Mouse (Mus musculus) limb, embryonic 10.5 days (tissue): ENCODE results near the gene Pik3r6. TPM values are rescaled to one million over a fixed set of nuclear protein-coding genes. Genes with fewer than 3 reads are reported as not detected.

Experiments used
- DNase-seq: peaks from one replicate; pipeline ENCODE4 v3.0.0-alpha.2; 2017; ENCODE audit warnings: low spot score
- H3K27ac ChIP-seq: fragments of 300-500 bp; sonication (generic); 2 replicates; pipeline ENCODE4 v1.5.1; 2016; ENCODE audit warnings: mild to moderate bottlenecking
- H3K27me3 ChIP-seq: fragments of 300-500 bp; sonication (generic); 2 replicates; pipeline ENCODE4 v1.6.1; 2016; ENCODE audit warnings: low read depth, mild to moderate bottlenecking; ENCODE audit not compliant: poor library complexity, severe bottlenecking
- H3K36me3 ChIP-seq: fragments of 300-500 bp; sonication (generic); 2 replicates; pipeline ENCODE4 v1.6.1; 2016; ENCODE audit warnings: mild to moderate bottlenecking, moderate library complexity
- H3K4me1 ChIP-seq: fragments of 300-500 bp; sonication (generic); 2 replicates; pipeline ENCODE4 v1.6.1; 2016
- H3K4me3 ChIP-seq: fragments of 300-500 bp; sonication (generic); 2 replicates; pipeline ENCODE4 v1.5.1; 2016; ENCODE audit warnings: mild to moderate bottlenecking, moderate library complexity
- H3K9me3 ChIP-seq: fragments of 300-500 bp; sonication (generic); replicated peaks from 2 replicates; pipeline ENCODE4 v1.6.1; 2016; ENCODE audit warnings: mild to moderate bottlenecking
- WGBS: fragments of 180-500 bp; shearing (Covaris S2); methylation state at CpG from one replicate; pipeline ENCODE4 v1.1.7; 2016; 5-methylcytosine and 5-hydroxymethylcytosine counted together
- polyA plus RNA-seq: library from polyadenylated mRNA; unstranded; fragments of >200 nt; fragmentation: Nextera tagmentation; extraction: Ambion mirVana; gene quantifications from 2 replicates; pipeline ENCODE4 v1.2.1, GENCODE M21; 2016

The Pik3r6 gene
- polyA plus RNA-seq, 1 experiment from 2014 or later: 2.7 TPM

GRCm38 (mm10) chr11:68520439-68520838 lies 17.6 kb downstream of the Pik3r6 start:
- Histone ChIP-seq H3K27ac (no peak overlapping the region), H3K4me3 (no peak overlapping the region), H3K36me3 (no peaks in the 10 kb centered on the region), H3K4me1 (no peaks in the 10 kb centered on the region; the same call in 1 of the 2 replicates), H3K9me3 (no peaks in the 10 kb centered on the region), H3K27me3 (no peaks in the 10 kb centered on the region)
- DNase-seq: no peak
- WGBS: 88% methylated on average over 2 of the region's 2 CpGs

DNA sequence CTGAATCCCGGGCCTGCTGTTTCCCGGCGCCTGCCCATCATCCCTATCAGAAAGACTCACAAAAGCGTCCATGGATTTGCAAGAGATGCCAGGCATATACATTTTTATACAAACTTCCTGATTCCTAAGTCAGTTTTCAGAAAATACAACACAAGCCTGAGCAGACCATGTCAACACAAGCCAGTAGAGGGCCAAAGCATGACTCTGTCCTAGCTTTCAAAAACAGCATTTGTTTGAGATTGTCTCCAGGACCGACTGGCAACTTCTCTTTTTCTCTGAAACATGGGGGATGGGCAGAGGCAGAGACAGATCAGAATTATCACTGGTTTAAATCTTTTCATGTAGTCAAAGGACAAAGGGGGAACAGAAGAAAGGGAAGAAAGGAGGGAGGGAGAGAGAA lies 18.5 kb downstream of the Pik3r6 start:
- no peaks in the 10 kb centered on the region; the same call in 1 of the 2 replicates for H3K4me1 ChIP-seq
- no peaks in the 10 kb centered on the region for H3K9me3 ChIP-seq
- WGBS: 85% methylated on average over 5 of the region's 5 CpGs
- H3K27me3 ChIP-seq: no peaks in the 10 kb centered on the region
- no peak for DNase-seq
- H3K27ac ChIP-seq: no peak overlapping the region
- no peaks in the 10 kb centered on the region for H3K36me3 ChIP-seq
- H3K4me3 ChIP-seq: no peak overlapping the region

- Histone ChIP-seq H3K9me3 (no peaks in the 10 kb centered on the region), H3K27ac (no peak overlapping the region), H3K27me3 (peaks cover 11% of the 10 kb centered on the region; the same call in 1 of the 2 replicates), H3K36me3 (no peaks in the 10 kb centered on the region), H3K4me1 (peaks cover 3% of the 10 kb centered on the region), H3K4me3 (no peak overlapping the region)
- no peak for DNase-seq
- 78% methylated on average over 4 of the region's 4 CpGs for WGBS
Measured at GRCm38 (mm10) chr11:68526441-68526840, 23.6 kb downstream of the Pik3r6 start.

DNA sequence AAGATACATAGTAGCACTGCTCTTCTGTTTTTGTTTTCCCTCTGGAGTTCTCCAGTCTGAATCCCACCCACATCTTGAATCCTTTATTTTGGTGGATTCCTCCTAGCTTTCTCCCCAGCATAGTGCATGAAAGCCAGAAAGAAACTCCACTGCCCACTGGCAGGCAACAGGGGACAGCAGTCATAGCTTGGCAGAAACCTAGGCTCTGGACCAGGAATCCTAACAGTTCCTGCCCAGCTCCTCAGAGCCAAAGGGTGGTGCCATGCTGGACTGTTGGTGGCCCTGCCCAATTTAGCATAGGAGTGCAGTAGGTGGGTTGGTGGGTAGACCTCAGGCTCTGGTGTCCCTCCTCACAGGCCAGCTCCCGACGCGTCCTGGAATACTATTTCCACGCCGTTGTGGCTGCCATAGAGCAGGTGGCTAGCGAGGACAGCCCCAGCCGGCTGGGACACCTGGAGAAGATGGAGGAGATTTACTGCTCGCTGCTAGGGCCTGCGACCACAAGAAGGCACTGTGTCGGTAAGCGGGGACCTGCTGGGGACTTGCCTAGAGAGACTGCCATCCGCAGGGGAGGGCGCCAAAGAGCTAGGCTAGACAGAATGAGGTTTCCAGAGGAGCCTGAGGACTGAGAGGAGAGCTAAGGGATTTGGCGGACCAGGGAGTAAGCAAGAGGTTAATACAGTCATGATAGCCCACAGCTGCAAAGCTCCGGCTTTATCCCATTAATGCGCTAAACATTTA lies 28.4 kb downstream of the Pik3r6 start:
- no peak overlapping the region for H3K27ac ChIP-seq
- peak; percentile 46 for DNase-seq
- H3K27me3 ChIP-seq: peaks cover 17% of the 10 kb centered on the region; the same call in 1 of the 2 replicates
- no peaks in the 10 kb centered on the region for H3K36me3 ChIP-seq
- H3K9me3 ChIP-seq: no peaks in the 10 kb centered on the region
- H3K4me3 ChIP-seq: no peak overlapping the region
- WGBS: 23% methylated on average over 16 of the region's 16 CpGs
- peaks cover 5% of the 10 kb centered on the region; the same call in 1 of the 2 replicates for H3K4me1 ChIP-seq

DNA sequence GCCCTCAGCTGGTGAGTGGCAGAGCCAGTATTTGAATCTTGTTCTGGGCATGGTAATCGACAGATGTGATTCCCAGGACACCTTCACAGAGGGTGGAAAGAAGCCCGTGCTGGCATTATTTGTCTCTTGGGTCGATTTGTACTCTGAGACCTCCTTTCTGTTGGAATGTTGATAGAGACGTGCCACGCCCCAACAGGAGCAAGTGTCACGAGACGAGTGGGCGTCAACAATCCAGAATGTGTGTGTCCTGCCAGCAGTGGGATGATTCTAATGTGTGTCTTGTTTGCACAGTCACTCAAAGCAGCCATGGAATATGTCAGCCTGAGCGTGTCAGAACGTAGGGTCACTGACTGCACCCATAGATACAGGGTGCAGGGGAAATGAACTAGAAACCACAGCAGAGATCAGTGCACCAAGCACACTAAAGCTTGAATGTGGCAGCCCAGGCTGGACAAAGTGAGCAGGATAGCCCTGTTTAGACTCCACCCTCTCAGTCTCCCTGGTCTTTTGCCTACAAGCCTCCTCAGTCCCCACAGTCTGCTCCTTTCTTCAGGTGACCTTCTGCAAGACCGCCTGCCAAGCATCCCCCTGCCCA lies 29.2 kb downstream of the Pik3r6 start:
- no peak overlapping the region for H3K27ac ChIP-seq
- peaks cover 17% of the 10 kb centered on the region; the same call in 1 of the 2 replicates for H3K27me3 ChIP-seq
- no peak for DNase-seq
- no peak overlapping the region for H3K4me3 ChIP-seq
- H3K9me3 ChIP-seq: no peaks in the 10 kb centered on the region
- 83% methylated on average over 11 of the region's 11 CpGs for WGBS
- peaks cover 5% of the 10 kb centered on the region; the same call in 1 of the 2 replicates for H3K4me1 ChIP-seq
- no peaks in the 10 kb centered on the region for H3K36me3 ChIP-seq

GRCm38 (mm10) chr11:68532773-68533172 lies 30.0 kb downstream of the Pik3r6 start:
- H3K27me3 ChIP-seq: peaks cover 17% of the 10 kb centered on the region; the same call in 1 of the 2 replicates
- H3K36me3 ChIP-seq: no peaks in the 10 kb centered on the region
- H3K4me3 ChIP-seq: no peak overlapping the region
- H3K9me3 ChIP-seq: no peaks in the 10 kb centered on the region
- no peak for DNase-seq
- H3K4me1 ChIP-seq: peaks cover 5% of the 10 kb centered on the region; the same call in 1 of the 2 replicates
- H3K27ac ChIP-seq: no peak overlapping the region
- WGBS: 76% methylated on average over 5 of the region's 5 CpGs

DNA sequence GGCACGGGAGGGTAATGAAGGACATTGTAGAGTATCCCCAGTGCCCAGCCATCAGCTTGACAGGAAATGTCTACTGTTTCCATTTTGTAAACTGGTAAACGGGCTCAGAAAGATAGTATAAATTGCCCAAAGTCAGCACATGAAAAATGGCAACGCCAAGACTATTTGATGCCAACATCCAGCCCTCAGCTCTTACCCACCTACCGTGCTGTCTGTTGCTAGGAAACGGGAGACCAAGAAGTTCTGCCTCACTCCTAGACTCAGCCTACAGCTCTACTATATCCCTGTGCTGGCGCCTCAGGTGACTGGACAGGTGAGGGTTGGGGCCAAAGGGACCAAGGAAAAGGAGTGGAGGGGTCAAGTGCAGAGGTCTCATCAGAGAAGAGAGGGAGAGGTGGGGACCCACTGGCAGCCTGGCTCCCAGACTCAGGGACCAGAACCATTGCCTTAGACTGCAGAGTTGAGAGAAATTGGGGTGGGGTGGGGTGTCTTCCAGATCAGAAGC lies 31.2 kb downstream of the Pik3r6 start:
- peaks cover 14% of the 10 kb centered on the region; the same call in 1 of the 2 replicates for H3K27me3 ChIP-seq
- WGBS: 85% methylated on average over 6 of the region's 6 CpGs
- no peak for DNase-seq
- no peaks in the 10 kb centered on the region for H3K36me3 ChIP-seq
- peaks cover 5% of the 10 kb centered on the region; the same call in 1 of the 2 replicates for H3K4me1 ChIP-seq
- no peak overlapping the region for H3K27ac ChIP-seq
- no peaks in the 10 kb centered on the region for H3K9me3 ChIP-seq
- no peak overlapping the region for H3K4me3 ChIP-seq

DNA sequence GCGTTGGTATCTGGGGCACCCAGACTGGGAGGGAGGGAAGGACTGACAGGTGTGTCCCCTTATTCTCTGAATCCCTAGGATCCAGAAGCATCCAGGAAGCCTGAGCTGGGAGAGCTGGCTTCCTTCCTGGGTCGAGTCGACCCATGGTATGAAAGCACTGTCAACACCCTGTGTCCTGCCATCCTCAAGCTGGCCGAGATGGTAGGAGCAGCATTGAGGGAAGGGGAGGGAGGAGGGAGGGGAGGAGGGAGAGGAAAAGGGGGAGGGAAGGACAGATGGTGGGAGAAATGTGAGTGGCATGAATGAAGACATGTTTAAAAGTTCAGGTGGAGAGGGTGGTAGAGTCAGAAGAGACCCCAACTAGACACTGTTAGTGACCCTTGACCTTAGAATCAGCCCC lies 33.2 kb downstream of the Pik3r6 start:
- Histone ChIP-seq H3K27ac (no peak overlapping the region), H3K9me3 (no peaks in the 10 kb centered on the region), H3K4me3 (no peak overlapping the region), H3K36me3 (no peaks in the 10 kb centered on the region), H3K27me3 (peaks cover 9% of the 10 kb centered on the region; the same call in 1 of the 2 replicates), H3K4me1 (peaks cover 5% of the 10 kb centered on the region; the same call in 1 of the 2 replicates)
- 86% methylated on average over 4 of the region's 4 CpGs for WGBS
- DNase-seq: no peak

DNA sequence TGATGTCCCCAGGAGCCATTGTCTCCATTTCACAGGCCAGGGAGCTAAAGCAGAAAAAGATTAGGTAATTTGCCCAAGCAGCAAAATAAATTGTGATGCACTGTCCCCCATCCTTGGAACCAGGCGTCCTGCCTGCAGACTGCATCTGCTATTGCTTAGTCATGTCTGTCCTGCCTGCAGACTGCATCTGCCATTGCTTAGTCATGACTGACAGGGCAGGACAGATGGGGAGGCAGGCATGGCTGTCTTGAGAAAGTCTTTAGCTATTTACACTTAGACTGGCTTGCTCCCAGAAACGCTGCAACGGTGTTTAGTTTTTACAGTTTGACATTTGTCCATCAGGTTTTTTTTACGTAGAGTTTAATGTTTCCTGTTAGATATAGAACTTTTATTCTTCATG lies 33.6 kb downstream of the Pik3r6 start:
- peak; percentile 47 for DNase-seq
- Histone ChIP-seq H3K4me1 (peaks cover under 1% of the 10 kb centered on the region; the same call in 1 of the 2 replicates), H3K27ac (no peak overlapping the region), H3K36me3 (no peaks in the 10 kb centered on the region), H3K27me3 (peaks cover 6% of the 10 kb centered on the region; the same call in 1 of the 2 replicates), H3K9me3 (no peaks in the 10 kb centered on the region), H3K4me3 (no peak overlapping the region)
- WGBS: 58% methylated on average over 4 of the region's 4 CpGs

GRCm38 (mm10) chr11:68539621-68540020 lies 36.8 kb downstream of the Pik3r6 start:
- 65% methylated on average over 5 of the region's 5 CpGs for WGBS

DNA sequence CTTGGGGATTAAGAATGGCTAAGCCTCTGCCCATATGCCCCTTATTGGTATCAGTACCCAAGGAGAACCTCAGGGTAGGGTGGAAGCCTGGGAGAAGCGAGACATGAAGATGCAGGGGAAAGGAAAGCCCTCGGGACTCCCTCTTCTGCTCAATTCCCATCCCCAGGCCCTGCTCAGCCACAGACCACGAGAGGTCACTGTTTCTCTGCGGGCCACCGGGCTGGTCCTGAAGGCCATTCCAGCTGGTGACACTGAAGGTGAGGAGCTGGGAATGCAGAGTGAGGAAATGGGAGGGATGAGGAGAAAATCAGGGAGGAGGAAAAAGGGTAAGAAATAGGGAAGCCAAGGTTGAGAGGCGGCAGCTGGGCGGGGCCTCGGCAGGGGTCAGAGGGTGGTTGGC lies 41.7 kb downstream of the Pik3r6 start:
- H3K36me3 ChIP-seq: no peaks in the 10 kb centered on the region
- peaks cover 32% of the 10 kb centered on the region for H3K4me1 ChIP-seq
- WGBS: 9% methylated on average over 8 of the region's 8 CpGs
- H3K27ac ChIP-seq: no peak overlapping the region
- DNase-seq: peak; percentile 66
- H3K4me3 ChIP-seq: no peak overlapping the region
- H3K27me3 ChIP-seq: 0 out of 2 replicates have a peak, but pooled peaks cover 12% of the 10 kb centered on the region
- H3K9me3 ChIP-seq: no peaks in the 10 kb centered on the region

More at GRCm38 (mm10) chr11:68539621-68540020, 36.8 kb downstream of the Pik3r6 start:
- Histone ChIP-seq H3K4me1 (peaks cover 3% of the 10 kb centered on the region), H3K27ac (no peak overlapping the region), H3K36me3 (no peaks in the 10 kb centered on the region), H3K4me3 (no peak overlapping the region), H3K27me3 (0 out of 2 replicates have a peak, but pooled peaks cover 12% of the 10 kb centered on the region), H3K9me3 (no peaks in the 10 kb centered on the region)
- no peak for DNase-seq

DNA sequence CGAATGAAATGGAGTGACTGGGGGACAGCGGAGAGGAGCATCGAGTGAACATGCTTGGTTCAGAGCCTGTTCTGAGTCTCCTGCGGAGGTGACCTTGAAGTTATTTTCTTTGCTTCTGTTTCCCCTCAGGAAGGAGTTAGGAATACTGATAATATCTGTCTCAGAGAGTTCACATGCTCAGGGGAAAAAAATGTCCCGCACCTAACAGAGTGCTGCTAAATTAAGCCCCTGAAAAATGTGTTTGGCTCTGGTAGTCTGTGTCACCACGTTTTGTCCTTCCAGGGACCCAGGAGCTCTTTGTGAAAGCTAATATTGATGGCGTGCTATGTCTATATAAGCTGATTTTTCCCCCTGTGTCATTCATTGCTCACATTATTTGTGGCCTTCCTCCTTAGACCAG lies 42.4 kb downstream of the Pik3r6 start:
- Histone ChIP-seq H3K36me3 (no peaks in the 10 kb centered on the region), H3K27me3 (0 out of 2 replicates have a peak, but pooled peaks cover 12% of the 10 kb centered on the region), H3K4me1 (peaks cover 32% of the 10 kb centered on the region), H3K4me3 (no peak overlapping the region), H3K9me3 (no peaks in the 10 kb centered on the region), H3K27ac (no peak overlapping the region)
- 64% methylated on average over 7 of the region's 7 CpGs for WGBS
- no peak for DNase-seq

DNA sequence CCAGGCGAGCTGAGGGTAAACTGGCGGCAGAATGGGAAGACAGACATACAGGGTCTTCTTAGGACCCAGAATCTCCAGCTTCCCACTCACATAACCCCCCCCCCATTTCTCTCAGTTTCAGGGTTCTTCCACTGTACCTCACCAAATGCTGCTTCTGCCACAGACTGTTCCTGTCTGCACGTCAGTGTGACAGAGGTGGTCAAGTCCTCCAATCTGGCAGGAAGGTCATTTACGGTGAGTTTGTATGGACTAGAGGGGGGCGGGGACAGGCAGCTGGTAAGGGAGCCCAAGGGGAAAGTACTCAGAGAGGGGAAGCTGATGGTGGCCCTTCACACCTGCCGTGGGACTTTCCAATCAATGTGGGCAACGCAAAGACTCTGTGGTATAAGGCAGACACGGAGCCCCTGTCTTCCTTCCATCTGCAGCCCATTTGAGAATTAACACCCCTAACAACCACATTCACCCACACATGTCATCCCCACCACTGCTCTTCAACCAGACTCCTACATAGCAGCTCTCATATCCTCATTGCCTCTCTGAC lies 42.9 kb downstream of the Pik3r6 start:
- WGBS: 78% methylated on average over 8 of the region's 8 CpGs
- Histone ChIP-seq H3K36me3 (no peaks in the 10 kb centered on the region), H3K4me3 (no peak overlapping the region), H3K4me1 (peaks cover 32% of the 10 kb centered on the region), H3K27ac (no peak overlapping the region), H3K27me3 (0 out of 2 replicates have a peak, but pooled peaks cover 12% of the 10 kb centered on the region), H3K9me3 (no peaks in the 10 kb centered on the region)
- DNase-seq: no peak
